Mouse (Mus musculus) left cerebral cortex, postnatal 36 days (tissue): ENCODE measurements around the gene Gimap9. TPM values are rescaled to one million over a fixed set of nuclear protein-coding genes. Genes with fewer than 3 reads are reported as not detected.

Experiments
- DNase-seq, 2 experiments: peaks; one replicate each; pipeline ENCODE4 v3.0.0; 2021 to 2022; ENCODE audit warnings: low spot score in 2 of 2, mixed read lengths in 1 of 2
- intact Hi-C: fragments of 180-260 bp; cut with DNase I; formaldehyde crosslinking; loops from one replicate; pipeline ENCODE4 v1.15.1; 2025
- total RNA-seq, 2 experiments: library from RNA; stranded (reverse); gene quantifications; 2 replicates each; pipeline ENCODE4 v1.2.3; 2021

Gene Gimap9
- total RNA-seq, 2 experiments from 2014 or later, result 0.37 to 0.57 TPM

GRCm38 (mm10) chr6:48684806-48685205, 8.9 kb downstream of the Gimap9 start:
- no peak for DNase-seq
- intact Hi-C loops, result no loop called here

- no peak for DNase-seq
- intact Hi-C loops, result no loop called here
Measured at GRCm38 (mm10) chr6:48685251-48685650, 9.3 kb downstream of the Gimap9 start.

- DNase-seq, result no peak
- intact Hi-C loops, result no loop called here
Measured at GRCm38 (mm10) chr6:48685694-48686665, 10.1 kb downstream of the Gimap9 start.

- no peak for DNase-seq
- intact Hi-C loops, result no loop called here
Measured at GRCm38 (mm10) chr6:48687077-48687476, 11.1 kb downstream of the Gimap9 start.

GRCm38 (mm10) chr6:48689320-48689719, 13.4 kb downstream of the Gimap9 start:
- DNase-seq, result no peak
- intact Hi-C loops, result no loop called here

GRCm38 (mm10) chr6:48692962-48693361, 17.0 kb downstream of the Gimap9 start:
- no peak for DNase-seq
- intact Hi-C loops, result no loop called here

- intact Hi-C loops, result no loop called here
- no peak for DNase-seq
Measured at GRCm38 (mm10) chr6:48696830-48697554, 21.1 kb downstream of the Gimap9 start.

GRCm38 (mm10) chr6:48697555-48697930, 21.6 kb downstream of the Gimap9 start:
- DNase-seq, result no peak
- intact Hi-C loops, result no loop called here

GRCm38 (mm10) chr6:48698066-48698856, 22.3 kb downstream of the Gimap9 start:
- intact Hi-C loops, result no loop called here
- DNase-seq, result no peak

GRCm38 (mm10) chr6:48698888-48699287, 23.0 kb downstream of the Gimap9 start:
- no peak for DNase-seq
- intact Hi-C loops, result no loop called here

- DNase-seq, result no peak
- intact Hi-C loops, result no loop called here
Measured at GRCm38 (mm10) chr6:48700251-48701075, 24.5 kb downstream of the Gimap9 start.

- intact Hi-C loops, result no loop called here
- DNase-seq, result no peak
Measured at GRCm38 (mm10) chr6:48702146-48702545, 26.2 kb downstream of the Gimap9 start.

GRCm38 (mm10) chr6:48702601-48703000, 26.7 kb downstream of the Gimap9 start:
- DNase-seq, result no peak
- intact Hi-C loops, result no loop called here

- no peak for DNase-seq
- intact Hi-C loops, result no loop called here
Measured at GRCm38 (mm10) chr6:48704146-48704545, 28.2 kb downstream of the Gimap9 start.

GRCm38 (mm10) chr6:48706130-48706529, 30.2 kb downstream of the Gimap9 start:
- intact Hi-C loops, result no loop called here
- DNase-seq, result no peak

GRCm38 (mm10) chr6:48718455-48718854, 42.5 kb downstream of the Gimap9 start, which contains the start of the genes Gm28053 and Gimap7:
Gm28053 (plus strand) TSS chr6:48718607.
Gimap7 (plus strand) TSS chr6:48718621.
- intact Hi-C loops, result no loop called here
- DNase-seq, result no peak

GRCm38 (mm10) chr6:48720326-48720725, 44.4 kb downstream of the Gimap9 start:
- DNase-seq, result no peak
- intact Hi-C loops, result no loop called here

GRCm38 (mm10) chr6:48723468-48723867, 47.5 kb downstream of the Gimap9 start:
- intact Hi-C loops, result no loop called here
- no peak for DNase-seq

- DNase-seq, result peak in 1 of 2 experiments; percentile 9
- intact Hi-C loops, result no loop called here
Measured at GRCm38 (mm10) chr6:48725476-48725875, 49.5 kb downstream of the Gimap9 start.
